31 mouse cellular contexts compared by ENCODE assay signal in the genomic region with DNA sequence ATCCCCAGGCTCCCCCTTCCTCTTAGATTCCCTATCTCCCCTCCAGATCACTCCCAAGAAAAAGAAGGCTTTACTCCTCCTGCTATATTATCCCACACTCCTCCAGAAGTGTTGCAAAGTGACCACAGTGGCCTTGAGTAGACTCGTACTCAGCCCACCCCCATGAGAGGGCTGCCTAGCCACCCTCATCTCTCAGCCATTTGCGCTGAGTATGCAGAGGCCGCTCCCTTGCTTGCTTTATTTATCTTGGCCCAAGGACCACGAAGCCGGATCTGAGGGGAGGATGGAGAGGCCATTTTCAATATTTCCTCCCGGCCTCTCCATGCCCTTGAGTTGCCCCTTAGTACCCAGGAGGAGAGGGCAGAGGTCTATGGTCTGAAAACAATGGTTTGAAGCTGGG.
DNase-seq lines count a peak whose midpoint lies in the region; ATAC-seq and TF ChIP-seq lines count a peak whose summit lies in the region.
"Had no signal": no experiment of that assay in that cellular context is flagged by ENCODE, and none has a peak within 500 bp of the region (broad histone marks: within the 10 kb centered on the region; RNA-seq: fewer than 3 reads in every experiment).

No protein-coding gene starts in this region.

- no peak overlapping the region for H3K4me3 ChIP-seq in forebrain, embryonic 10.5 days
- no peak overlapping the region for H3K4me3 ChIP-seq in forebrain, postnatal 0 days (ENCODE audit: low read depth, low read length)
- H3K4me3 ChIP-seq in kidney, embryonic 15.5 days (replicated peaks): no peak overlapping the region
- no peak overlapping the region for H3K4me3 ChIP-seq in kidney, embryonic 16.5 days (ENCODE audit: low read length)
- H3K4me3 ChIP-seq in lung, postnatal 0 days (ENCODE audit: low read depth, low read length): no peak overlapping the region
- H3K4me3 ChIP-seq: embryonic facial prominence, embryonic 10.5 days; embryonic facial prominence, embryonic 15.5 days; forebrain, embryonic 13.5 days; heart, embryonic 10.5 days; heart, embryonic 15.5 days; hindbrain, embryonic 12.5 days; intestine, embryonic 15.5 days; megakaryocyte, embryonic 14.5 days had no signal

- no peak for TF ChIP-seq CTCF in forebrain, postnatal 0 days (IDR thresholded peaks at IDR 0.05; ENCODE audit: low read depth)
- TF ChIP-seq CTCF in lung, postnatal 0 days (IDR thresholded peaks at IDR 0.05): no peak

- no peak for ATAC-seq in forebrain, postnatal 0 days
- peak; percentile 79 for ATAC-seq in kidney, embryonic 15.5 days (replicated peaks; ENCODE audit: low FRiP score)
- ATAC-seq in kidney, embryonic 16.5 days (ENCODE audit: low FRiP score, low TSS enrichment): peak; percentile 81
- ATAC-seq in lung, postnatal 0 days: peak; percentile 58
- ATAC-seq: activated CD4-positive, CD25-positive, alpha-beta regulatory T cell, adult 4 months; forebrain, embryonic 13.5 days; hindbrain, postnatal 0 days; intestine, embryonic 15.5 days had no signal

- H3K9me3 ChIP-seq in forebrain, embryonic 10.5 days: no peaks in the 10 kb centered on the region
- H3K9me3 ChIP-seq in forebrain, postnatal 0 days (ENCODE audit: low read length): no peaks in the 10 kb centered on the region
- no peaks in the 10 kb centered on the region for H3K9me3 ChIP-seq in kidney, embryonic 15.5 days (replicated peaks)
- H3K9me3 ChIP-seq in kidney, embryonic 16.5 days (ENCODE audit: low read length): no peaks in the 10 kb centered on the region
- no peaks in the 10 kb centered on the region for H3K9me3 ChIP-seq in lung, postnatal 0 days (ENCODE audit: low read length)
- H3K9me3 ChIP-seq: embryonic facial prominence, embryonic 10.5 days; embryonic facial prominence, embryonic 15.5 days; forebrain, embryonic 13.5 days; heart, embryonic 10.5 days; heart, embryonic 15.5 days; hindbrain, embryonic 12.5 days; intestine, embryonic 15.5 days; megakaryocyte, embryonic 14.5 days had no signal

- no peak overlapping the region for H3K4me2 ChIP-seq in forebrain, postnatal 0 days (ENCODE audit: low read depth)
- no peak overlapping the region for H3K4me2 ChIP-seq in kidney, embryonic 15.5 days
- H3K4me2 ChIP-seq in kidney, embryonic 16.5 days (replicated peaks; ENCODE audit: low read depth, low read length): no peak overlapping the region
- no peak overlapping the region for H3K4me2 ChIP-seq in lung, postnatal 0 days (replicated peaks; ENCODE audit: low read depth, low read length)
- H3K4me2 ChIP-seq: embryonic facial prominence, embryonic 15.5 days; forebrain, embryonic 13.5 days; heart, embryonic 15.5 days; hindbrain, embryonic 12.5 days; intestine, embryonic 15.5 days had no signal

- DNase-seq in forebrain, embryonic 10.5 days (ENCODE audit: extremely low spot score, low spot score): peak; percentile 7
- DNase-seq in forebrain, postnatal 0 days: no peak
- no peak for DNase-seq in kidney, adult 9 months
- DNase-seq in lung, postnatal 0 days (ENCODE audit: low spot score): peak; percentile 16
- DNase-seq in cerebellum, adult 8-10 months: no peak
- DNase-seq in thymus, postnatal 36 days: no peak
- DNase-seq: adrenal gland, adult 2 months; adrenal gland, postnatal 36 days; cerebellum, adult 2 months; cerebellum, postnatal 25 days; gastrocnemius, postnatal 14 days; heart, postnatal 36 days; liver; midbrain, embryonic 14.5 days; right cerebral cortex, postnatal 25 days; thymus, adult 2 months; thymus, postnatal 4 days had no signal

- no peak for TF ChIP-seq EP300 in lung, postnatal 0 days (IDR thresholded peaks at IDR 0.05)

- peaks cover 100% of the 10 kb centered on the region for H3K27me3 ChIP-seq in forebrain, embryonic 10.5 days (ENCODE audit: poor library complexity, severe bottlenecking)
- H3K27me3 ChIP-seq in forebrain, postnatal 0 days (ENCODE audit: insufficient read depth, low read length): no peaks in the 10 kb centered on the region
- H3K27me3 ChIP-seq in kidney, embryonic 15.5 days: peaks cover 30% of the 10 kb centered on the region
- peaks cover 9% of the 10 kb centered on the region; the same call in 1 of the 2 replicates for H3K27me3 ChIP-seq in kidney, embryonic 16.5 days (ENCODE audit: insufficient read depth, low read length)
- H3K27me3 ChIP-seq in lung, postnatal 0 days (replicated peaks; ENCODE audit: insufficient read depth, low read length): 0 out of 2 replicates have a peak, but pooled peaks cover 3% of the 10 kb centered on the region
- H3K27me3 ChIP-seq: CH12.LX; heart, embryonic 15.5 days had no signal

- H3K27ac ChIP-seq in forebrain, embryonic 10.5 days: no peak overlapping the region
- H3K27ac ChIP-seq in forebrain, postnatal 0 days (ENCODE audit: low read depth, low read length): no peak overlapping the region
- H3K27ac ChIP-seq in kidney, embryonic 15.5 days: peak overlapping the region; percentile 78
- H3K27ac ChIP-seq in kidney, embryonic 16.5 days (ENCODE audit: low read length): peak overlapping the region; percentile 65
- no peak overlapping the region for H3K27ac ChIP-seq in lung, postnatal 0 days (ENCODE audit: low read length)
- H3K27ac ChIP-seq: embryonic facial prominence, embryonic 15.5 days; forebrain, embryonic 13.5 days; heart, embryonic 10.5 days; heart, embryonic 15.5 days; hindbrain, embryonic 12.5 days; hindbrain, postnatal 0 days; intestine, embryonic 15.5 days; liver, embryonic 14.5 days had no signal

- WGBS in forebrain, embryonic 10.5 days: 81% methylated on average over 6 of the region's 6 CpGs
- WGBS in forebrain, postnatal 0 days: 83% methylated on average over 6 of the region's 6 CpGs
- 28% methylated on average over 6 of the region's 6 CpGs for WGBS in kidney, embryonic 15.5 days
- 34% methylated on average over 6 of the region's 6 CpGs for WGBS in kidney, embryonic 16.5 days
- 47% methylated on average over 6 of the region's 6 CpGs for WGBS in lung, postnatal 0 days

- no peaks in the 10 kb centered on the region for H3K36me3 ChIP-seq in forebrain, embryonic 10.5 days (replicated peaks)
- no peaks in the 10 kb centered on the region for H3K36me3 ChIP-seq in forebrain, postnatal 0 days (ENCODE audit: insufficient read depth)
- no peaks in the 10 kb centered on the region for H3K36me3 ChIP-seq in kidney, embryonic 15.5 days
- H3K36me3 ChIP-seq in kidney, embryonic 16.5 days (ENCODE audit: insufficient read depth, low read length): no peaks in the 10 kb centered on the region
- no peaks in the 10 kb centered on the region for H3K36me3 ChIP-seq in lung, postnatal 0 days (ENCODE audit: insufficient read depth, low read length)
- H3K36me3 ChIP-seq: embryonic facial prominence, embryonic 10.5 days; embryonic facial prominence, embryonic 15.5 days; heart, embryonic 10.5 days; heart, embryonic 15.5 days; hindbrain, embryonic 12.5 days; intestine, embryonic 15.5 days had no signal

- no peak overlapping the region for H3K9ac ChIP-seq in forebrain, postnatal 0 days
- H3K9ac ChIP-seq in kidney, embryonic 15.5 days: no peak overlapping the region
- no peak overlapping the region for H3K9ac ChIP-seq in kidney, embryonic 16.5 days (replicated peaks; ENCODE audit: low read length)
- no peak overlapping the region for H3K9ac ChIP-seq in lung, postnatal 0 days (replicated peaks; ENCODE audit: low read depth)
- H3K9ac ChIP-seq: embryonic facial prominence, embryonic 15.5 days; forebrain, embryonic 13.5 days; heart, embryonic 15.5 days; hindbrain, embryonic 12.5 days; intestine, embryonic 15.5 days; liver, embryonic 14.5 days had no signal

- peaks cover 40% of the 10 kb centered on the region for H3K4me1 ChIP-seq in forebrain, embryonic 10.5 days
- H3K4me1 ChIP-seq in forebrain, postnatal 0 days (ENCODE audit: insufficient read depth): no peaks in the 10 kb centered on the region
- peaks cover 38% of the 10 kb centered on the region for H3K4me1 ChIP-seq in kidney, embryonic 15.5 days
- peaks cover 33% of the 10 kb centered on the region for H3K4me1 ChIP-seq in kidney, embryonic 16.5 days (ENCODE audit: insufficient read depth, low read length)
- H3K4me1 ChIP-seq in lung, postnatal 0 days (ENCODE audit: insufficient read depth, low read depth, low read length): no peaks in the 10 kb centered on the region
- H3K4me1 ChIP-seq: hindbrain, embryonic 12.5 days; intestine, embryonic 15.5 days had no signal

Comparison
In these comparisons a context has a peak if more than half of its experiments do, and no peak if none do; other contexts are left out.
1. DNase-seq: peak in forebrain, embryonic 10.5 days (single experiment) and lung, postnatal 0 days (single experiment); none in forebrain, postnatal 0 days (single experiment), kidney, adult 9 months (single experiment), cerebellum, adult 8-10 months (single experiment) and thymus, postnatal 36 days (0 of 2).
2. H3K27ac ChIP-seq: peak in kidney, embryonic 15.5 days (single experiment) and kidney, embryonic 16.5 days (single experiment); none in forebrain, embryonic 10.5 days (single experiment), forebrain, postnatal 0 days (single experiment) and lung, postnatal 0 days (single experiment).